Mouse (Mus musculus) neural tube, embryonic 15.5 days (tissue): ENCODE measurements at regions not wholly inside any gene's neighbourhood (a gene's known extent, or its start where the extent isn't known, plus 50 kb on each side); places are given as distances from the start of the nearest gene placed in this dataset.
"Not testable (repeated sequence)": the region's sequence is repeated elsewhere in the genome, so short reads cannot be mapped to it uniquely, and the experiment has no call there.

Experiments used
- ATAC-seq: fragments of 200-750 bp; cut with Nextera tagmentation; 2 replicates; pipeline ENCODE4 v1.8.0; 2017; ENCODE audit warnings: mild to moderate bottlenecking, moderate TSS enrichment, moderate library complexity; ENCODE audit not compliant: low FRiP score
- H3K27ac ChIP-seq: fragments of 300-500 bp; sonication (generic); replicated peaks from 2 replicates; pipeline ENCODE4 v1.5.1; 2015; ENCODE audit warnings: mild to moderate bottlenecking, inconsistent platforms
- H3K27me3 ChIP-seq: fragments of 300-500 bp; sonication (generic); replicated peaks from 2 replicates; pipeline ENCODE4 v1.6.1; 2015; ENCODE audit warnings: inconsistent platforms
- H3K36me3 ChIP-seq: fragments of 300-500 bp; sonication (generic); 2 replicates; pipeline ENCODE4 v1.6.1; 2015; ENCODE audit warnings: inconsistent platforms
- H3K4me1 ChIP-seq: fragments of 300-500 bp; sonication (generic); 2 replicates; pipeline ENCODE4 v1.6.1; 2015; ENCODE audit warnings: inconsistent platforms
- H3K4me2 ChIP-seq: fragments of 300-500 bp; sonication (generic); 2 replicates; pipeline ENCODE4 v1.6.1; 2015; ENCODE audit warnings: inconsistent platforms, mild to moderate bottlenecking, moderate library complexity
- H3K4me3 ChIP-seq: fragments of 300-500 bp; sonication (generic); replicated peaks from 2 replicates; pipeline ENCODE4 v1.5.1; 2015; ENCODE audit warnings: mild to moderate bottlenecking, inconsistent platforms
- H3K9ac ChIP-seq: fragments of 300-500 bp; sonication (generic); replicated peaks from 2 replicates; pipeline ENCODE4 v1.6.1; 2015; ENCODE audit warnings: mild to moderate bottlenecking, inconsistent platforms
- H3K9me3 ChIP-seq: fragments of 300-500 bp; sonication (generic); replicated peaks from 2 replicates; pipeline ENCODE4 v1.6.1; 2016; ENCODE audit warnings: inconsistent platforms
- WGBS: fragments of 180-500 bp; shearing (Covaris S2); methylation state at CpG from one replicate; pipeline ENCODE4 v1.1.7; 2015; ENCODE audit warnings: mixed read lengths; 5-methylcytosine and 5-hydroxymethylcytosine counted together

- Histone ChIP-seq H3K36me3 (no peaks in the 10 kb centered on the region), H3K9ac (no peak overlapping the region), H3K4me2 (no peak overlapping the region), H3K27ac (no peak overlapping the region), H3K4me1 (no peaks in the 10 kb centered on the region), H3K9me3 (no peaks in the 10 kb centered on the region), H3K4me3 (no peak overlapping the region), H3K27me3 (no peaks in the 10 kb centered on the region)
- ATAC-seq = no peak
- WGBS = 92% methylated on average over 1 of the region's 1 CpGs
These were observed 227.4 kb downstream of the 4931408C20Rik start for GRCm38 (mm10) chr1:26459892-26460291.

GRCm38 (mm10) chr1:26426383-26426782 is 260.9 kb downstream of the 4931408C20Rik start:
- Histone ChIP-seq H3K27ac (no peak overlapping the region), H3K27me3 (no peaks in the 10 kb centered on the region), H3K4me3 (no peak overlapping the region), H3K9ac (no peak overlapping the region), H3K36me3 (no peaks in the 10 kb centered on the region), H3K4me2 (no peak overlapping the region), H3K9me3 (no peaks in the 10 kb centered on the region), H3K4me1 (no peaks in the 10 kb centered on the region)
- no peak for ATAC-seq
- 91% methylated on average over 5 of the region's 5 CpGs for WGBS

DNA sequence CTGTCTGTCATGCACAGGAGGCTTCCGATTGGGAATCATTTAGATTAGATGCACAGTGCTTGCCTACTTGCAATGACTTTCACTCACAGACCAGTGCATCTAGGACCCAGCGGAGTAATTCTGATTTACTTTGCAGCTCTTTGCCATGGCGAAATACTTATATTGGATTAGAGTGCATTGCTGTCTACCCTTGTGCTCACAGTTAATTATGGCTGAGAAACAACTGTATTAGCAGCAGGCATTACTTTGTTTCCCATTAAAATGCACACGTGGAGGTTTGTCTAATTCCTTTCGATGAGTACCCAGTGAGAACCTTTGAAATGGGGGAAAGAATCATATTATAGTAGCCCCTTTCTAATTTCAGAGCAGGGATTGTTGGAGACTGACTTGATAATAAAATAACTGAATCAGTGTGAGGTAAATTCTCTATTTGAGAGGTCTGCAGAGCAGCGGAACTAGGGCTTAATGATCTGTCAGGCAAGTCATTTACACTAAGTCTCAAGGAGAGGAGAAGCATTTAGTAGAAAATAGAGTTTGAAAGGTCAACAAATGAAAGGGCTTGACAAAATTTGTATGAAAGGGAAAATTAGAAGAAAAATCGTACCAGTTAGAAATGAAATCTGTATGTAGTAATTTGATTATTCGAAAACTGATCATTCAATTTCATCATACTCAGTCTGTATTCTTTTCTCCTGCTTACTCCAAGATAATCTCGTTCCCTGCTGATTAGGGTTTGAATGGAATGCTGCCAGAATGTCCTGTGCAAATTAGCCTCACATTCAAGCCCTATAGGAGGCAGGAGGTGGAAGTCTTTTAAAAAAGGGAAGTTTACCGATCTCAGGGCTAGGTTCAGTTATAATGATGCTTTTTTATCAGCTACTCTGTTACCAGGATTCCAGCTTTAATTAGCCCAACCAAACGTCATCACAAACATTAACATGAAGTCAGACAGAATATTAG is 299.0 kb downstream of the 4931408C20Rik start:
- Histone ChIP-seq H3K9ac (no peak overlapping the region), H3K9me3 (no peaks in the 10 kb centered on the region), H3K27ac (no peak overlapping the region), H3K4me3 (no peak overlapping the region), H3K4me1 (no peaks in the 10 kb centered on the region), H3K4me2 (peak overlapping the region; percentile 17; the same call in 1 of the 2 replicates), H3K36me3 (no peaks in the 10 kb centered on the region), H3K27me3 (no peaks in the 10 kb centered on the region)
- 37% methylated on average over 11 of the region's 11 CpGs for WGBS
- peak; percentile 66; the same call in 1 of the 2 replicates for ATAC-seq

GRCm38 (mm10) chr1:26340543-26340942 is 346.7 kb downstream of the 4931408C20Rik start:
- no peak for ATAC-seq
- H3K9me3 ChIP-seq = no peaks in the 10 kb centered on the region
- H3K36me3 ChIP-seq = no peaks in the 10 kb centered on the region
- WGBS = 98% methylated on average over 4 of the region's 4 CpGs
- H3K27ac ChIP-seq = no peak overlapping the region
- no peak overlapping the region for H3K4me3 ChIP-seq
- H3K9ac ChIP-seq = no peak overlapping the region
- H3K4me1 ChIP-seq = no peaks in the 10 kb centered on the region
- no peaks in the 10 kb centered on the region for H3K27me3 ChIP-seq
- H3K4me2 ChIP-seq = no peak overlapping the region

- not testable (repeated sequence) for ATAC-seq, H3K4me1 ChIP-seq, H3K27me3 ChIP-seq, H3K27ac ChIP-seq, H3K36me3 ChIP-seq, H3K4me2 ChIP-seq, H3K9me3 ChIP-seq, H3K9ac ChIP-seq, H3K4me3 ChIP-seq
- WGBS = 90% methylated on average over 5 of the region's 5 CpGs
These were observed 347.4 kb downstream of the 4931408C20Rik start for GRCm38 (mm10) chr1:26339876-26340275.

- H3K27ac ChIP-seq = no peak overlapping the region
- H3K9me3 ChIP-seq = no peaks in the 10 kb centered on the region
- H3K9ac ChIP-seq = no peak overlapping the region
- H3K27me3 ChIP-seq = no peaks in the 10 kb centered on the region
- no peak overlapping the region for H3K4me2 ChIP-seq
- H3K36me3 ChIP-seq = no peaks in the 10 kb centered on the region
- H3K4me1 ChIP-seq = no peaks in the 10 kb centered on the region
- whole genome bisulfite sequencing = 88% methylated on average over 2 of the region's 2 CpGs
- ATAC-seq = no peak
- no peak overlapping the region for H3K4me3 ChIP-seq
These were observed 397.7 kb downstream of the 4931408C20Rik start for GRCm38 (mm10) chr1:26289582-26289981.

- no peak overlapping the region for H3K27ac ChIP-seq
- H3K27me3 ChIP-seq = no peaks in the 10 kb centered on the region
- H3K4me3 ChIP-seq = no peak overlapping the region
- no peaks in the 10 kb centered on the region for H3K36me3 ChIP-seq
- 54% methylated on average over 4 of the region's 4 CpGs for WGBS
- H3K9me3 ChIP-seq = no peaks in the 10 kb centered on the region
- no peak overlapping the region for H3K4me2 ChIP-seq
- no peak overlapping the region for H3K9ac ChIP-seq
- no peaks in the 10 kb centered on the region for H3K4me1 ChIP-seq
- ATAC-seq = no peak
These were observed 404.2 kb downstream of the 4931408C20Rik start for GRCm38 (mm10) chr1:26282885-26283613.

GRCm38 (mm10) chr1:26276606-26277005 is 410.7 kb downstream of the 4931408C20Rik start:
- Histone ChIP-seq H3K36me3 (no peaks in the 10 kb centered on the region), H3K27me3 (no peaks in the 10 kb centered on the region), H3K4me2 (no peak overlapping the region), H3K27ac (no peak overlapping the region), H3K4me1 (no peaks in the 10 kb centered on the region), H3K4me3 (no peak overlapping the region), H3K9ac (no peak overlapping the region), H3K9me3 (no peaks in the 10 kb centered on the region)
- no peak for ATAC-seq

DNA sequence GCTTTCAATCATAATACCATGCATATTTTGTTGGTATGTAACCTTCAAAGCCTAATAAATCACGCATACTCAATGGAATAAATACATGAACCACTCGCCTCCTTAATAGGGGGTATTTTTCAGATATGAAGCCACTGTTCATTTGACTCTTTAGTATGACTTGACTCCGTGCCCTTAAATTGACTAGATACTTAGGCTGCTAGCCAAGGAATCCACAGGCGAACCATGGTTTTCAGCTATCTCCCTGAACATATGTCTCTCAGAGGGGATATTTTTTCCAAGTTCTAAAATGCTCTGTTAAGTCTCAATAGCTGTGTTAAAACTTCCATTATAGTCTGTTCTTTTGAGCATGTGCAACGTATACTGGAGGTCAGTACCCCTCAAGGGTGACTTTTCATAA is 413.8 kb upstream of the Adgrb3 start:
- 71% methylated on average over 5 of the region's 5 CpGs for WGBS
- Histone ChIP-seq H3K27me3 (no peaks in the 10 kb centered on the region), H3K36me3 (no peaks in the 10 kb centered on the region), H3K4me2 (no peak overlapping the region), H3K9ac (no peak overlapping the region), H3K27ac (no peak overlapping the region), H3K4me1 (no peaks in the 10 kb centered on the region), H3K9me3 (no peaks in the 10 kb centered on the region), H3K4me3 (no peak overlapping the region)
- ATAC-seq = no peak

DNA sequence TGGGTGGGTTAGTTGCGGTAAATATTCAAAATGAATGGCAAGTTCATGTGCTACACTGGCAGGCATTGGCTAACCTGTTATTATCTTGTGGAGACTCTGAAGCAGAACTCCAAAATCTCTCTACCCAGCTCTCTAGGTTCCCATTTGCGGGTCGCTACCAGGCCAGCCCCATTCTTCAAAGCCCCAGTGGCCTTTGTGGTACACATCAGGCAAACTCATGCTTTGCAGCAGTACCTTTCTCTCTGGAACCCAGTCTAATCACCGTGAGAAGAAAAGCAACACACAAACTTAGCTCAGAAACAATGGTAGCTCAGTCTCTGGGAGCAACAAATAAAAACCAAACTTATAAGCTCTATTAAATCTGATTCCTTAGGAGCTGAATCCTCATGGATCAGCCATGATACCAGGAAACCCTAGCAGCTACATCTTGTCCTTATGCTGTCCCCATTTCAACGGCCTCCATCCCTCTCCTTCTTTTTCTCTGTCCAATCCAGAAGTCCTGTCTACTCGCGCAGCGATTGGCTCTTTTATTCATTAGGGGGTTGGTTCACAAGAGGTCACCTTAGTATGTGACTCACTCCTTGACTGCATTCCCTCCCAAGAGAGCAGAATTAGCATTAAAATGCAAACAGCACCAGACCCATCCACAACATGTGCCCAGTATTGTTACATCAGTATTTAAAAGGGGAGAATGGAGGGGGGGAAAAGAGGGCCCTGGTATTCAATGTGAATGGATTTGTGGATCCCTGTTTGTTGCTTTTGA is 400.0 kb upstream of the Adgrb3 start:
- H3K27me3 ChIP-seq = no peaks in the 10 kb centered on the region
- no peak for ATAC-seq
- H3K4me2 ChIP-seq = no peak overlapping the region
- no peaks in the 10 kb centered on the region for H3K4me1 ChIP-seq
- H3K36me3 ChIP-seq = no peaks in the 10 kb centered on the region
- no peak overlapping the region for H3K27ac ChIP-seq
- no peak overlapping the region for H3K4me3 ChIP-seq
- H3K9me3 ChIP-seq = no peaks in the 10 kb centered on the region
- H3K9ac ChIP-seq = no peak overlapping the region
- 57% methylated on average over 8 of the region's 8 CpGs for WGBS

GRCm38 (mm10) chr1:26204443-26204842 is 374.9 kb upstream of the Adgrb3 start:
- Histone ChIP-seq H3K27me3 (no peaks in the 10 kb centered on the region), H3K9ac (no peak overlapping the region), H3K9me3 (no peaks in the 10 kb centered on the region), H3K36me3 (no peaks in the 10 kb centered on the region), H3K4me3 (no peak overlapping the region), H3K4me2 (no peak overlapping the region), H3K27ac (no peak overlapping the region), H3K4me1 (no peaks in the 10 kb centered on the region)
- no peak for ATAC-seq
- WGBS = 79% methylated on average over 1 of the region's 1 CpGs
